Mouse (Mus musculus): ENCODE results near the gene Sept5.

Sept5 gene

DNA sequence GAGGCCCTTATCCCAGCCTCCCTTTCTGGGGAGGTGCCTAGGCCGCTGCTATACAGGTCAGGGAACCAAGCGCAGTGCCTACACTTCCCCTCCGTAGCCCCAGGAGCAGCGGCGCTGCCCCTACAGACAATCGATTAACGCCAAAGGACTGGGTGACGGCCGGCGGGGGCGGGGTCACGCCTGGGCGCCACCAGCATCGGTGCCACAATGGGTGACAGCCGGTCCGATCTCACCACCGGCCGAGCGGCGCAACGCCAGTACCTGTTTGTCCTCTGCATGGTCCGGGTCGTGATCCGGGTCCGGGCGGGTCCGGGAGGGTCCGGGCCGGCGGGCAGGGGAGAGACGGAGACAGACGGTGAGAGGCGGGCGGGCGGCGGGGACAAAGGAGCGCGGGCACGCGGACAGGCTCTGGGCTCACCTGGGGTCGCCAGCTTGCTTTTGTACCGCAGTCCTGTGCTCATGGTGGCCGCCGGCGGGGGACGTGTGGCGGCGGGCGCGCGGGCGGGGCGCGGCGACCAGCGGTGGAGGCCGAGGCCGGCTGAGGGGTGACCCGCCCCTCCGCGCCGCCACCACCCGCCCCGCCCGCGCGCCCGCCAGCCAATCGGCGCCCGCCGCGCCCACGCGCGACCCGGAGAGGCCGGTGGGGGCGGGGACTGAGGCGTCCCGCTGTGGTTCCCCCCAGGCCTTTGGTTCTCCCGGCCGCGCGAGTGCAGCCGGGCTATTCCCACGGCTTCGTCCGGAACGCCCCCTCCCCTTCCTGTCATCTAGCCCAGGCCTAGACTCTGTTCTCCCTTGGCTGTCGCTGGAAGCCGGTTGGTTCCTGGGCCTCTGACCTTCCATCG lies at the start of gene Sept5:
TSS of gene Sept5 (minus strand) at position 565 of the 842 bp plus-strand sequence.
- DNase-seq = peak; percentile 55

DNA sequence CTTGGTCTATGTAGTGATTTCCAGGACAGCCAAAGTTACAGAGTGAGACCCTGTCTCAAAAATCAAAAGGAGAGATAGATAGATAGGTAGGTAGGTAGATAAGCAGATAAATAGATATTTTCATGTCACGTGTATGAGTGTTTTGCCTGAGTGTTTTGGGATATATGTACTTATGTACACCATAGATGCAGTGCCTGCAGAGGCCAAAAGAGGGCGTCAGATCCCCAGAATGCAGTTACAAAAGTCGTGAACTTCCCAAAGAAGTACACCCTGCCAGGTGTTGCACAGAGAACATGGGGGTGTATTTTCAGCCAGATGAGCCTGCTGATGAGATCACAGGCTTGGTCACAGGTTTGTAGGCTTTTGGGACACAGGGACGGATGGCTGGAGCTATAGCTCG lies 49.4 kb upstream of the Sept5 start:
- no peak for DNase-seq

DNA sequence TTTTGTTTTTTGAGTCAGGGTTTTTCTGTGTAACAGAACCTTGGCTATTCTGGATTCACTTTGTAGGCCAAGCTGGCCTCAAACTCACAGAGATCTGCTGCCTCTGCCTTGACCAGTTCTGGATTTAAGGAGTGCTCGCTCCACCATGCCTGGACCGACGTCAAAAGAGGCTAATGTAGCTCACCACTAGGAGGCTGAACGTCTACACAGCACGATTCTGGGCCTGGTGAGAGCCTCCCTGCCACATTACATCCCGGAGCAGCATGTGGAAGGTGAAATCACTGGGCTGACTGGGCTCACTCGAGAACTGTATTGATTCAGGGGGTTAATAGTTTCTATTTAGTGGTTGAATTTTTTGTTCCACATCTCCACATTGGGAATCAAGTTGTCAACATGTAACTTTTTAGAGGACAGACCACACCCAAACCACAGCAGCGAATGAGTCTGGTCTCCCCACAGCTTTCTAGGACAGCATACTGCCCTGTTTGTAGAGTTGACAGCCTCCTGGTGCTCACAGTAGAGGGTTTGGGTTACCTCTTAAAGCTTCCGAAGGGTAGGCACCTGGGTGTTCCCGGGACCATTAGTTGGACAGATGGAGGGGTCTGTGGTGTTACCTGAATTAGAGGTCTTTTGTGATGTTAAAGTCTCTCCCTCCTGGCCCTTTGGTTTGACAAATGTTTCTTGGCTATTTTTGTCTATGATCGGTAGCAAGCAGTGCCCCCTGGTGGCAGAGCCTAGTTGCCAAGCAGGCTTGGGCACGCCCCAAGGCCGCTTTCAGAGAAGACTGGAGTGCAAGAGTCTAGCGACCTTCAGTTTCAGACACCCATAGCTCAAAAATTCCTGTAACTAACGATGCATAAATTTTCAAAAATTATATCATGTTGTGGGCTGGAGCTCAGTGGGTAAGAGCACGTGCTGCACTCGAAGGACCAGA lies 48.3 kb upstream of the Sept5 start:
- peak; percentile 74 for DNase-seq

DNA sequence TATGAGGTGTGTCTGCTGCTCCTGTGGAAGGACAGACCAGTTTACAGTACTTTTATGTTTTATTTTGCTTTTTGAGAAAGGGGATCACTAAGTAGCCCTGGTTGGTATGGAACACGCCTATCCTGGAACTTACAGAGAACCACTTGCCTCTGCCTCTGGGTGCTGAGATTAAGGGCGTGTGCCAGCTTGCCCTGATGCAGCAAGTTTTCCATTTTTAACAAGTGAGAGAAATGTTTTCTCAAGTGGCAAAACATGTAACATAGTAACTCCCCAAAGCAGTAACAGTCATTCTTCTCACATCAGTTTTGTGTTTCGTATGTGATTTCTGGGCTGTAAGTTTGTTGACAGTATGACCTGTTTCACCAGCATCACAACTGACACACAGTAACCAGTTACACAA lies 43.3 kb upstream of the Sept5 start:
- no peak for DNase-seq

GRCm38 (mm10) chr16:18672027-18672426 lies 42.3 kb upstream of the Sept5 start:
- no peak for DNase-seq

DNA sequence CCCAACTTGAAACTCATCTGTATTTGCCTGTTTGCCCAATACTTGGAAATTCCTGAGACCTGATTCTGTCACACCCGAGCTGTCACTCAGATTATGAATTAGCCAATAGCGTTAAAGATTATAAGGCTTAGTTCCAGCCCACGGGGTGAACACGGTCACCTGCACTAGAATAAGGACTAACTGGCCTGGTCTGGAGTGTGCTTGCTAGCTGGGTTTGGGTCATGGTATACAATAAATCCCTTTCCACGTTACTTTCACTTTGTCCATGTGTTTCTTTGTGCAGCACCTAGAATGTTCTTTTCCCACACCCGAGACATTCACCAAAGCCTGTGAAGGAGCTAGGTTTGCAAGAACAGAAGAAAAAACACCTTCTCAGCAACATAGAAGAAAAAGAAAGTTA lies 40.2 kb upstream of the Sept5 start:
- DNase-seq = no peak

GRCm38 (mm10) chr16:18658597-18658996 lies 28.8 kb upstream of the Sept5 start:
- no peak for DNase-seq

DNA sequence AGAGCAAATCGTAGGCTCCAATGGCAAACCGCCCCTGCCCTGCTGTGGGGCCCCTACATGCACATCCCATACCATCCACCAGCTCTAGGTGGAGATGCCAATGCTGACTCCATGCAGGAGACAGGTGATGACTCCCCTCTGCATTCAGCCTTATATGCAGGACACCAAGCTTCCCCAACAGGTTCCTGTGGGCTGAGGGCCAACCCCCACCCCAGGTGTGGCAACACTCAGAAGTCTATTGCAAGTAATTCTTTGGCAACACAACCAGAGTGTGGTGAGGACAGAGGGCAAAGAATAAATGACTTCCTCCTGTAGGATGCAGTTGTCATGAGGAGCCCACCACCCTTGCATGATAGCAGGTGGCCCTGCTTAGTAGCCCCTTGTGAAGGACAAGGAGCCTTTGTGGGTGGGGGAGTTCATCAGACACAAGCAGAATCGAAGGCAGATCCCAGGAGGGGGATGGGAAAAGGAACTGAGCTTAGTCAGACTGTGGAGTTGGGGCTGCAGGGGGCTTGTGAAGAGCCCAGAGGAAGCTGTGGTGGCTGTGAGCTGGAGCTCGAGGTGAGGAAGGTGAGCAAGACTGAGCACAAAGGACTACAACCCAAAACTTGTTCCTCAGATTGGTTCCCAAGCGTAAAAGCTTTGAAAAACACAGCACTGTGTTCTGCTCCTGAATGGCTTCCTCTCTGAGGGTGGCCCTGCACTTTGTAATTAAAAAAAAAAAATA lies 25.8 kb upstream of the Sept5 start:
- no peak for DNase-seq

- no peak for DNase-seq
Observed at GRCm38 (mm10) chr16:18653290-18654160, 23.8 kb upstream of the Sept5 start.

DNA sequence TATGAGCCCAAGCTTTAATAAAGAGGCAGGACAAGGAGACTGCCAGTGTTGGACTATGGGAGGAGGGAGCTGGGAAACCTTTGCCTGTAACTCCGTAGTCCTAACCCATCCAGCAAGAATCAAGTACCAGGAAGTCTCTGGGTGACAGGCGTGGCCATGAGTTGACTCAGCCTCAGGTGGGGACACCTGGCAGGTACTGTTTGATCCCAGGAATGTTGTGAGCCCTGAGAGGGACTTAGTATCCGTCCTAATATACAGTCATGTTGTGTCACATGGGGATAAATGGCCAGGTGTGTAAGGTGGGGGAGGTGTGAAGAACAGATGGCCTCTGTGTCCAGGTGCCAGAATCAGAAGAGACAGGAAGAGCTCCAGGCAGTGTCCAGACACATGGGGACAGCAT lies 19.4 kb upstream of the Sept5 start:
- no peak for DNase-seq

DNA sequence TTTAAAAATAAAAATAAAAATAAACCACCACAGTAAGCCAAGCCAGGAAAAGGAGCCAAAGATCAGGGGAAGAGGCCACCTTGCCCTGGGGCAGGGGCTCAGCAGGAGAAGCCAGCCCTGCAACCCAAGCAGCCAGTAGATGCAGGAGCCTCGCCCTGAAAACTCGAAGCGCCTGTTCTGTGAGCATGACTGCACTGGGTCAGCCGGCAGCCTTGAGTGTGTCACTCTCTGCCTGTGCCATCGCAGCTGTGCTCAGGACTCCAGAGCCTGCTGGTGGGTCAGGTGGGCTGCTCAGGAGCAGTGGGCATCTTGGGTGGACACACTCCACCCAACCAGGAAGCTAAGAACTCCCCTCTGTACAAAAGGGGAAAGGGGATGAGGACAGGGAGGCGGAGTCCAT lies 15.6 kb upstream of the Sept5 start:
- DNase-seq = no peak

- DNase-seq = no peak
Observed at GRCm38 (mm10) chr16:18644485-18644884, 14.7 kb upstream of the Sept5 start.

DNA sequence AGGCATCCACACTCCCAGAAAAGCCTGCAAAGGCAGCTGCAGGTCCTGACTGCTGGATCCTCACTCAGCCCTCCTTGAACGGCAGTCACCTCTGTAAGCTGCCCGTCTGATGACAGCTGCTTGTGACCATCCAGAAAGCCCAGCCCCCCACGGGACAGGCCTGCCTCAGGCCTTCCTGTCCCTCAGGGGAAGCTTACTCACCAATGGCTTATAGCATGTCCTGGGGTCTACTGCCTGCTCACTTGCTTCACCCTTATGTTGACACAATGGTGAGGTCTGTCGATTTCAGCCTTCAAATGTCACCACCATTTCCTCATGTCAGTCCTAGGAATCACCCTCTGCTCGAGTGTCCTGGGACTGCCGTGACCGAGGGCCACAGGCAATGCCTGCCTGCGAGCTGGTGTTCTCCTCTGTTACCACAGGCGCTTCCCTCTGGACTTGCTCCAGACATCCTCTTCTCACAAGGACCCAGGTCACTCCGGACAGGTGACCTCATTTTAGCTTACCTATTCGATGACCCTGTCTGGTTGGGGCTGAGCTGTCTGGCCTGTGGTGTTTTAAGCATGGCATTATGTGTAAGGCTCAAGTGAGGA lies 13.7 kb upstream of the Sept5 start:
- no peak for DNase-seq

DNA sequence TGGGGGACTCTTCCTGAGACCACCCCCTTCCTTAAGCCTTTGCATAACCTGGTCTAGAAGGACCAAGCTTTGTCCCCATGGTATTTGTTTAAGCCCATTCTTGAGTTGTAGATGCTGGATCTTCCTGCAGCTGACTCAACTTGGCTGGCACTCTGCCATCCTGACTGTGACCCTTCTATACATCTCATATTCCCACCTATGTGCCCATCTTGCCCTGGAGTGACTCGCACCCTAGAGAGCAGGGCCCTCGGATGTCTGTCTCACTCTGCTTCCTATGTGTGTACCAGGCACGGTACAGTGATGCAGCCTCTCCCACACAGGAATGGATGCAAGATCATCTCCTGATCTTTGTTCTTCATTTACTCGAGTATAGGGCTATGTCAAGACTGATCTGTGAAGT lies 13.1 kb upstream of the Sept5 start:
- DNase-seq = no peak

DNA sequence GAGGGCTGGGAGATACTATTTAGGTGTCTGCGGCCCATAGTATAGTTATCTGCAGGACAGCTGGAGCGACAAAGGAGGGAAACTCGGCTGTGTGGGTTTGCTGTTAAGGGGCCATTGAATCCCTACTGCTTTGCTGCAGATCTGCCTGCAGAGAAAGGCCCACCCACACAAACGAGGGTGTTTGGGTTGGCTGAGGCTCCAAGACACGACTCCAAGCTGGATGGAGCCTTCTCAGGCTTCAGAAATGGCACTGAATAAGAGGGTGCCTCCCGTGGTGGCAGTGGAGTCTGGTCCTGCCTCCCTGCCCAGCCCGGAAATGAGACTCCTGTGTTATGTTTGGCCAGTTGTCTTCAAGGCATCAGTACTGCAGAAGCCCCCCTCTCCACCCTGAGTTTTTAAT lies 12.5 kb upstream of the Sept5 start:
- no peak for DNase-seq

DNA sequence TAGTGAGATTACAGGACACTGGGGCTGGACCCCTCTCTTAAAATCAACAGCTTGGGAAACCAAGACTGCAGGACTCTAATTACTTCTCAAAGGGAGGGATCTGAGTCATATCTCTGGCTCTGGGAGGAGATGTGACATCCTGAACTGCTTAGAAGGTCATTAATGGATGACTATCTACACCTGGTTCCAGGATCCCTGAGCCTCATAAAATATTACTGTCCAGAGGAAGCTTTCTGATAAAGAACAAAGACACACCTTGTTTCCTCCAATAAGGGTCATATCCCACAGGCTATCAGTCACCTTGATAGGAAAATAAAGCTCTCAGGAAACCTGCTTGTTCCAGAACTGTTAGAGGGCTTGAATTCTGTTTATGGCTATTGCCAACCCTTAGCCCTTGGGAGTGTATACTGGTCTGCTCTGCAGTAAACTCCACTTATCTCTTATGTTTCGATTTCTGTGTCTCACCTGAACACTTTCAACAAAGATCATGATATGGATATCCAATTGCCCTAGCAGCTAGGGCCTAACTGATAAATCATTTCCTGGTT lies 9.7 kb upstream of the Sept5 start:
- DNase-seq = no peak

- no peak for DNase-seq
Observed at GRCm38 (mm10) chr16:18638396-18638795, 8.6 kb upstream of the Sept5 start.

DNA sequence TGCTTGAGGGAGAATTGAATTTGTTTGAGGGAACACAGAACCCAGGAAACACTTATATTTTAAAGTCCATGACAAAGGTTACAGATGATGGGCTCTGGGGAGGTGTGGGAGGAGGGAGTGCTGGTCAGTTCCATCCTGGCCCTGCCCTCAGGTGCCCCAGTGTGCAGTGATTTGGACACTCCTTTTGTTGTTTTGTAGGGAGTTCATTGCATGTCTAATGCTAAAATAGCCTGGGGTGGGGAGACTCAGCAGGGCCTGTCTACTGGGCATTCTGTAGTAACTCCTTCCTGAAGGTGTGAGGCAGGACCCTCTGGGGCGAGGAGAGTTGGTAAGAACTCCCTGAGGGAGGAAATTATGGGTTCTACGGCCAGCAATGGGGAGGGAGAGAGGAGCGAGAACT lies 7.0 kb upstream of the Sept5 start:
- no peak for DNase-seq

GRCm38 (mm10) chr16:18636401-18636800 lies 6.6 kb upstream of the Sept5 start:
- no peak for DNase-seq

DNA sequence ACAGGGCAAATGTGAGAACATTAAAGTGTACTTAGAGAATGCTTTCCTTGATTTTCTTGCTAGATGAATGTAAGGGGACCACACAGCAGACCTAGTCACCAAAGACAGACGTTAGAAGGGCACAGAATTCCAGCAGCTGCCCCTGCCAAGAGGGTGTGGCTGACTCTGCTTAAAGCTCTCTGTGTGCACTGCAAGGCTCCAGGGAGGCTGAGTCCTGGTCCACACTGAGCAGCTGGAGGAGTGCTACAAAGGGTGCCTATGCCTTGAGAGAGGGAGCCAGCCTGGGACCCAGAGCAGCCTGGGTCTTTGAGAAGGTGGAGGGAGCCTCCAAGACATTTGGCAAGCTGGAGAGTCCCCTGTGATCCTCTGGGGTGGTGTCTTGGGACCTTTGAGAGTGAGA lies 3.6 kb upstream of the Sept5 start:
- DNase-seq = no peak

DNA sequence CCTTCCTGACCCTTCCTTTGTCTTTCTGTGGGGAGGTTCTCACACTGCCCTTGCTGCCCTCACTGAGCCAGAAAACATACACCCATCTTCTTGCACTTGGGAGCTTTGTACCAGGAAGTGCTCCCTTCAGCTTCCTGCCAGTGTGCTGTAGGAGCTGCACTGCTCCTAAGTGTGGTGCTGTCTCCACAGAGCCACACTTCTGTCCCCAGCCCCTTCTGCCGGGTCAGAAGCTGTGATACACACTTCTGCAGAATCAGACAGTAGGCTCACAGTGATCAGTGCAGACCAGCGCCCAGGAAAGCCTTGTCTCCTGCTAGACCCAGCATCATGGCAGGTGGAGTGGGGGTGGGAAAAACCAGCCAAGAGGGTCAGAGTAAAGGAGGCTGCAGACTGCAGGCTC lies 3.1 kb upstream of the Sept5 start:
- DNase-seq = no peak

- DNase-seq = no peak
Observed at GRCm38 (mm10) chr16:18632059-18632458, 2.3 kb upstream of the Sept5 start.
